Mouse (Mus musculus) midbrain, embryonic 14.5 days (tissue): ENCODE results near the gene Rmnd5b. TPM values are rescaled to one million over a fixed set of nuclear protein-coding genes. Genes with fewer than 3 reads are reported as not detected.
A peak's percentile ranks its signal among the peaks of the same experiment; 100 is the strongest.

Source experiments
- ATAC-seq: fragments of 200-750 bp; cut with Nextera tagmentation; 2 replicates; pipeline ENCODE4 v1.8.0; 2017; ENCODE audit warnings: moderate number of reproducible peaks, moderate library complexity; ENCODE audit not compliant: low FRiP score, low TSS enrichment
- DNase-seq: peaks from one replicate; pipeline ENCODE4 v3.0.0-alpha.2; 2015
- H3K27ac ChIP-seq: fragments of 300-500 bp; sonication (generic); replicated peaks from 2 replicates; pipeline ENCODE4 v1.5.1; 2014; ENCODE audit warnings: mild to moderate bottlenecking, low read depth, low read length, moderate library complexity
- H3K27me3 ChIP-seq: fragments of 300-500 bp; sonication (generic); 2 replicates; pipeline ENCODE4 v1.6.1; 2014; ENCODE audit warnings: low read length, control low read depth, mixed read lengths; ENCODE audit not compliant: control insufficient read depth, insufficient read depth
- H3K36me3 ChIP-seq: fragments of 300-500 bp; sonication (generic); 2 replicates; pipeline ENCODE4 v1.6.1; 2014; ENCODE audit warnings: low read length, control low read depth; ENCODE audit not compliant: control insufficient read depth, insufficient read depth
- H3K4me1 ChIP-seq: fragments of 300-500 bp; sonication (generic); 2 replicates; pipeline ENCODE4 v1.6.1; 2014; ENCODE audit warnings: mild to moderate bottlenecking, antibody characterized with exemption, low read length, control low read depth; ENCODE audit not compliant: control insufficient read depth, insufficient read depth
- H3K4me2 ChIP-seq: fragments of 300-500 bp; sonication (generic); 2 replicates; pipeline ENCODE4 v1.6.1; 2014; ENCODE audit warnings: mild to moderate bottlenecking, low read length, moderate library complexity
- H3K4me3 ChIP-seq: fragments of 300-500 bp; sonication (generic); replicated peaks from 2 replicates; pipeline ENCODE4 v1.5.1; 2014; ENCODE audit warnings: low read depth, low read length
- H3K9ac ChIP-seq: fragments of 300-500 bp; sonication (generic); replicated peaks from 2 replicates; pipeline ENCODE4 v1.6.1; 2014; ENCODE audit warnings: mild to moderate bottlenecking, low read length, moderate library complexity
- H3K9me3 ChIP-seq: fragments of 300-500 bp; sonication (generic); 2 replicates; pipeline ENCODE4 v1.6.1; 2016; ENCODE audit warnings: low read length, control low read depth, mixed read lengths; ENCODE audit not compliant: control insufficient read depth
- WGBS: fragments of 180-500 bp; shearing (Covaris S2); extraction: QIAGEN DNeasy Blood & Tissue Kit; methylation state at CpG from one replicate; pipeline ENCODE4 v1.1.7; 2014; 5-methylcytosine and 5-hydroxymethylcytosine counted together
- polyA plus RNA-seq: library from polyadenylated mRNA; unstranded; fragments of >200 nt; fragmentation: Nextera tagmentation; extraction: Ambion mirVana; gene quantifications from 2 replicates; pipeline ENCODE4 v1.2.1, GENCODE M21; 2014

Rmnd5b gene
- 79.2 and 87.7 TPM in 2 replicates for polyA plus RNA-seq

DNA sequence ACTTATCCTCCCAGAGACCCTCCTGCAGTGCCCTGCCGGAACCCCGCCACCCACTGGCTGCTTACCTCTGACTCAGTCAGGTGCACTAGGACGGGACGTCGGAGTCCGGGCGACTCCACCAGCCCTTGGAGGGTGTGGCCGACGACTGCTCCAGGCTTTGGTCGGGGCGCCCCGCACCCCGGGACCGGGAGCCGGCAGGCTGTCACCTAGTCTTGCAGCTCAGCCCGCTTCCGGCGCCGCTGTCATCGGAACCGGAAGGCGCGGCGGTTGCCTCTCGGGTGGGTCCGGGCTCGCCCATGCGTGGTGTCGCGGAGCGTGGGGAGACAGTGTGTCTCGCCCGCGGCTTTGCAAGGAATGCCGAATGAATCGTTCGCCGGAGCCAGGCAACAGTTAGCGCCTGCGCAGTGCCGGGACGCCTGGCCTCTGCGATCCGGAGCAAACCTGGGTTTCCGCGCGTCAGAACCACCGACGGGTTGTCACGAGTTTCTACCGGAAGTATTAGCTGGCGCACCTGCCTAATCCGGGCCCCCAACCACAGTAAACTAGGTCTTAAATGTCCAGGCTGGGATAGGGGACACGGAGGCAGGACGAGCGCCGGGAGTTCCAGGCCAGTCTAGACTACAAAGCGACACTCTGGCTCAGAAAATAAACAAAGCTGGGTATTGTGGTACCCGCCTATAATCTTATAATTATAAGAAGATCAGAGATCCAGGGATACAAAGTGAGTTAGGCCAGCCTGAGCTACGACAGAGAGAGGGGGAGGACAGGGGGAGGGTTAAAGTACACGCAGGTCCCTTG lies at the start of gene Rmnd5b:
Gene Rmnd5b (minus strand): TSS at position 372 of the 798 bp plus-strand sequence.
- Histone ChIP-seq H3K36me3 (no peaks in the 10 kb centered on the region), H3K27me3 (peaks cover 3% of the 10 kb centered on the region; the same call in 1 of the 2 replicates), H3K4me3 (peak within 1 kb of the TSS; percentile 74), H3K27ac (peak within 1 kb of the TSS; percentile 80), H3K4me1 (peaks cover 12% of the 10 kb centered on the region), H3K9ac (peak within 1 kb of the TSS; percentile 69), H3K4me2 (peak within 1 kb of the TSS; percentile 86), H3K9me3 (no peaks in the 10 kb centered on the region)
- DNase-seq (peak; percentile 96), ATAC-seq (peak; percentile 91)
- under 1% methylated on average over 61 of the region's 61 CpGs for WGBS

DNA sequence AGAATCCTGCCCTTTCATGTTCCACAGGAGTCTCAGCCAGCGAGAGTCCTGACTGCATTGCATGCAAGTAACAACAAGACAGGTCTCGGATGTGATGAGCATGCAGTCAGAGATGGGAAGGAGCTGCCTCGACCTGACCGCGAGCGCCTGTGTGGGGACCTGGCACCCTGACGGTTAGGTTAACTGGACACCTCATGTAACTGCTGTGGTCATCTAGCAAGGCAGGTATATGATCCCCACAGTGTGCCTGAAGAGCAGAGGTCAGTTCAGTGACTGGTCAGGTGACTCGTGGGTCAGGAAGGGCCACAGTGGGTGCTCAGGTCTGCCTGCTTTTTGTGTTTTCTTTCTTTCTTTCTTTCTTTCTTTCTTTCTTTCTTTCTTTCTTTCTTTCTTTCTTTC lies 46.3 kb upstream of the Rmnd5b start:
- 47% methylated on average over 8 of the region's 8 CpGs for WGBS
- DNase-seq, result no peak
- Histone ChIP-seq H3K4me1 (no peaks in the 10 kb centered on the region), H3K9me3 (no peaks in the 10 kb centered on the region), H3K27me3 (no peaks in the 10 kb centered on the region), H3K27ac (no peak overlapping the region), H3K36me3 (0 out of 2 replicates have a peak, but pooled peaks cover 8% of the 10 kb centered on the region), H3K4me3 (no peak overlapping the region), H3K4me2 (no peak overlapping the region), H3K9ac (no peak overlapping the region)
- no peak for ATAC-seq

DNA sequence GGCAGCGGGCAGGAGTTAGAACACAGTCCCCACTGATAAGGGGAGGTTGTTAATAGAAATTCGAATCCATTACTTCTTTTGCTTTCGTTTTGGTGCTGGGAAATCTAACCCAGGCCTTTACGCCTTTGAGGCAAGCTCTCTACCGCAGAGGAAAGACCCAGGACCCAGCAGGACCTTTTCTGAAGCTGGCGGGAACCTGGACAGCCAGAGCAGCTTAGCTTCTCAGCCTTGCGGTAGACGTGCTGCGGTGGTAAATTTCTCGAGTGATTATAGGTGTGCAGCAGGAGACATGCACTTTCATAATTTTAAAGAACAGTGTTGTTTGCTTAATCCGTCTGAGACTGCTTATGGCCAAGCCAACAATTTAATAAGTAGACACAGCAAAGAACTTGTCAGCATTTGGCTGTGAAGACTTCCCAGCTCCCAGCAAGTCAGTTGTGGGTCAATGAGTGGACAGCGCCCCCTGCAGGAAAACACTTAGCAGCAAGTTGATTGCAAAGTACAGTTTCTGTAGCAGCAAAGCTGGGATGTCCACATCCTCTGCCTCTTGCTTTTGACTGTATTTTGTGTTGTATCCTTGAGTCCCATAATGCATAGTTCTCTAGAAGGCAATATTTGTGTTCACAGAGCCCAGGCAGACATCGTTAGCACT lies 45.8 kb upstream of the Rmnd5b start:
- Histone ChIP-seq H3K9me3 (no peaks in the 10 kb centered on the region), H3K27ac (no peak overlapping the region), H3K4me3 (no peak overlapping the region), H3K9ac (no peak overlapping the region), H3K27me3 (no peaks in the 10 kb centered on the region), H3K4me2 (no peak overlapping the region), H3K4me1 (no peaks in the 10 kb centered on the region), H3K36me3 (0 out of 2 replicates have a peak, but pooled peaks cover 8% of the 10 kb centered on the region)
- DNase-seq, result peak; percentile 88
- ATAC-seq, result no peak
- WGBS, result 36% methylated on average over 13 of the region's 13 CpGs

- Histone ChIP-seq H3K4me3 (no peak overlapping the region), H3K9me3 (no peaks in the 10 kb centered on the region), H3K27me3 (no peaks in the 10 kb centered on the region), H3K27ac (no peak overlapping the region), H3K9ac (no peak overlapping the region), H3K4me2 (no peak overlapping the region), H3K4me1 (no peaks in the 10 kb centered on the region), H3K36me3 (0 out of 2 replicates have a peak, but pooled peaks cover 3% of the 10 kb centered on the region)
- ATAC-seq (no peak), DNase-seq (no peak)
- 82% methylated on average over 3 of the region's 3 CpGs for WGBS
Observed at GRCm38 (mm10) chr11:51679466-51679865, 43.8 kb upstream of the Rmnd5b start.

DNA sequence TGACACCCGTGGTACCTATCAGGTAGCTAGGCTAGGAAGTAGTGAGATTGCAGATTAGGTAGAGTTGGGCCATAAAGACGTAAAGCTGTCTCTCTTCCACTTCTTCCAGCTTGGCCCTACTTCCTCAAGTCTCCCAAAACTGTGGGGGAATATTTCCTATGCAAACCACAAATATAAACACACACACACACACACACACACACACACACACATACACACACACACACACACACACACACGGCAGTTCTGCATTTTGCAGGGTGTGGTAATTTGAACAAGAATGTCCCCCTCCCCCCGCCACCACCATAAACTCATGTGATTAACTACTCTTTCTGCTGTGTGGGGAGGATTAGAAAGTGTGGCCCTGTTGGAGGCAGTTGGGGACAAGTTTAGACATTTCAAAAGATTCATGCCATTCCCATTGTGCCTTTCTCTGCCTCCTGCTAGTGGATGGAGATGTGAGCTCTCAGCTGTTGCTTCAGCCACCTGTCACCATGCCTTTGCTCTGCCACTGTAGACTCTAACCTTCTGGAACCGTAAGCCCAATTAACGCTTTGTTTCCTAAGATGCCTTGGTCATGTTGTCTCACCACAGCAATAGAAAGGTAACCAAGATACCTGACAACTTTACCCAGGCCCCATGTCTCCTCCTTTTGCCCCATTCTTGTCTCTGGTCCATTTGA lies 42.2 kb upstream of the Rmnd5b start:
- Histone ChIP-seq H3K4me1 (no peaks in the 10 kb centered on the region), H3K9me3 (no peaks in the 10 kb centered on the region), H3K27ac (no peak overlapping the region), H3K4me3 (no peak overlapping the region), H3K27me3 (no peaks in the 10 kb centered on the region), H3K4me2 (no peak overlapping the region), H3K9ac (no peak overlapping the region), H3K36me3 (no peaks in the 10 kb centered on the region)
- 79% methylated on average over 6 of the region's 6 CpGs for WGBS
- DNase-seq, result no peak
- ATAC-seq, result no peak

DNA sequence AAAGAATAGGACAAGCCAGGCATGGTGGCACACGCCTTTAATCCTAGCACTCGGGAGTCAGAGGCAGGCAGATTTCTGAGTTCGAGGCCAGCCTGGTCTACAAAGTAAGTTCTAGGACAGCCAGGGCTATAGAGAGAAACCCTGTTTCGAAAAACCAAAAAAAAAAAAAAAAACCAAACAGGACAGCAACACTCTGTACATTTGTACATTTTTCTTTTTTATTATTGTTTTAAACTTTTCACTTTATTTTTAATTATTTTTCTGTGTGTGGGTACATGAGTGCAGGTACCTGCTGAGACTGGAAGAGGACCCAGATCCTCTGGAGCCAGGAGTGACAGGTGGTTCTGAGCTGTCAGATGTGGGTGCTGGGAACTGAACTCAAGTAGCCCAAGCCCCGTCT lies 39.7 kb upstream of the Rmnd5b start:
- 81% methylated on average over 5 of the region's 5 CpGs for WGBS
- no peak overlapping the region for H3K4me3 ChIP-seq
- H3K9me3 ChIP-seq, result no peaks in the 10 kb centered on the region
- H3K27ac ChIP-seq, result no peak overlapping the region
- no peaks in the 10 kb centered on the region for H3K4me1 ChIP-seq
- no peak for DNase-seq
- H3K9ac ChIP-seq, result no peak overlapping the region
- no peaks in the 10 kb centered on the region for H3K36me3 ChIP-seq
- H3K4me2 ChIP-seq, result no peak overlapping the region
- H3K27me3 ChIP-seq, result no peaks in the 10 kb centered on the region
- no peak for ATAC-seq

DNA sequence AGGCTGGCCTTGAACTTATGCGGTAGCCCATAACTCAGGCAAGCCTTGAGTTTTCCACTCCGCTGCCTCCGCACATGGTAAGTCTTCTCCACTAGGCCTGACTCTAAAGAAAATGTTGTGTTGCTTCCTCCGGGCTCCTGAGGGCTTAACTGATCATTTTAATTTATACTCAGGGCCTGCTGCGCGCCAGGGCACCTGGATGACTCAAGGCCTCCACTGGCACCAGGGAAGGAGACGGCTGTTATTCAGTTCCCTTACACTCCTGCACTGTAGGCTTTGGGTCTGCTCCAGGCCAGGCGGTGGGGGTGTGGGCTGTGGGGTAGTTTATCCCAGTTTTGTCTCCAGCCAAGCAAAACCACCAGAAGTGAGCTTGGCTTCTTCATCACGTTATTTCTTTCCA lies 37.6 kb upstream of the Rmnd5b start:
- no peak overlapping the region for H3K4me2 ChIP-seq
- H3K27me3 ChIP-seq, result no peaks in the 10 kb centered on the region
- H3K9me3 ChIP-seq, result no peaks in the 10 kb centered on the region
- H3K9ac ChIP-seq, result no peak overlapping the region
- no peaks in the 10 kb centered on the region for H3K36me3 ChIP-seq
- ATAC-seq (no peak), DNase-seq (no peak)
- no peak overlapping the region for H3K4me3 ChIP-seq
- H3K4me1 ChIP-seq, result no peaks in the 10 kb centered on the region
- no peak overlapping the region for H3K27ac ChIP-seq
- 87% methylated on average over 9 of the region's 9 CpGs for WGBS

GRCm38 (mm10) chr11:51671376-51671775 lies 35.7 kb upstream of the Rmnd5b start:
- Histone ChIP-seq H3K27me3 (no peaks in the 10 kb centered on the region), H3K9me3 (no peaks in the 10 kb centered on the region), H3K9ac (no peak overlapping the region), H3K4me3 (no peak overlapping the region), H3K36me3 (no peaks in the 10 kb centered on the region), H3K4me2 (no peak overlapping the region), H3K4me1 (no peaks in the 10 kb centered on the region), H3K27ac (no peak overlapping the region)
- 92% methylated on average over 2 of the region's 2 CpGs for WGBS
- ATAC-seq, result no peak
- DNase-seq, result no peak
